Mouse (Mus musculus): ENCODE measurements around the gene Fbxo9. TPM values are rescaled to one million over a fixed set of nuclear protein-coding genes. Genes with fewer than 3 reads are reported as not detected.

The Fbxo9 gene
- polyA plus RNA-seq, 1 experiment from 2014 or later, result 53.7 TPM

DNA sequence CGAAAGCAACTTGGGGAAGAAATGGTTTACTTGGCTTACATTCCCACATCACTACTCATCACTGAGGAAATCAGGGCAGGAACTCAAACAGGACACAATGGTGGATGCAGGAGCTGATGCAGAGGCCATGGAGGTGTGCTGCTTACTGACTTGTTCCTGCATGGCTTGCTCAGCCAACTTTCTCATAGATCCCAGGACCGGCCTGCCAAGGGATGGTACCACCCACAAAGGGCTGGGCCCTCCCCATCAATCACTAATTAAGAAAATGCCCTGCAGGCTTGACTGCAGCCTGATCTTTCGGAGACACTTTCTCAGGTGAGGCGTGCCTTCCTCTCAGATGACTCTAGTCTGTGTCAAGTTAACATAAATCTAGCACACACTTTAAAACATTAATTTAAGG lies 2.0 kb downstream of the Fbxo9 start:
- Histone ChIP-seq H3K27me3 (no peaks in the 10 kb centered on the region), H3K4me1 (replicated peaks) (peaks cover 27% of the 10 kb centered on the region), H3K27ac (no peak overlapping the region), H3K4me3 (peak overlapping the region; percentile 7; the same call in 1 of the 2 replicates), H3K9ac (peak overlapping the region; percentile 46; the same call in 1 of the 2 replicates), H3K4me2 (peak overlapping the region; percentile 93; the same call in 1 of the 2 replicates), H3K36me3 (peaks cover 11% of the 10 kb centered on the region; the same call in 1 of the 2 replicates), H3K9me3 (no peaks in the 10 kb centered on the region)
- 84% methylated on average over 4 of the region's 4 CpGs for WGBS
- no peak for ATAC-seq (ENCODE audit: low FRiP score)

DNA sequence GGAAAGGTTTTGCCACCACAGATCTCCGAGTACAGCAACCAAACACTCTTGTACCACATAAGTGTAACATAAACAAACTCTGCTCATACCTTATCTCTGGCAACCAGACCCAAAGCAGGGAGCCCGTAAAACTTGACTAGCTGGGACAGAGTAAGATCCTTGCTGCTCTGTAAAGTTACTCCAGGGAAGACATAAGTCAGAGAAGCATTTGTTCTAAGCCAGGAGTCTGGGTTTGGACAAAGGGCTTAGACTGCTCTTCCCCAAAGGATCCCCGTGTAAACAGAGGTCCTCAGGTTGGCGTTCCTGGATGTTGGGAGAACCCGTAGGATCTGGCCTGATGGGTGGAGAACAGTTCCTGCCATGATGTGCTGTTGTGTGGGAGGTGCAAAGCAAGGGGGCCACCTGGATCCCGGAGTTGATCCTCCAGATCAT lies 3.3 kb downstream of the Fbxo9 start:
- no peaks in the 10 kb centered on the region for H3K9me3 ChIP-seq
- H3K27me3 ChIP-seq, result no peaks in the 10 kb centered on the region
- H3K27ac ChIP-seq, result no peak overlapping the region
- no peak overlapping the region for H3K4me2 ChIP-seq
- no peak for ATAC-seq (ENCODE audit: low FRiP score)
- no peak overlapping the region for H3K9ac ChIP-seq
- 89% methylated on average over 6 of the region's 6 CpGs for WGBS
- peaks cover 27% of the 10 kb centered on the region for H3K4me1 ChIP-seq (replicated peaks)
- no peak overlapping the region for H3K4me3 ChIP-seq
- peaks cover 20% of the 10 kb centered on the region for H3K36me3 ChIP-seq

DNA sequence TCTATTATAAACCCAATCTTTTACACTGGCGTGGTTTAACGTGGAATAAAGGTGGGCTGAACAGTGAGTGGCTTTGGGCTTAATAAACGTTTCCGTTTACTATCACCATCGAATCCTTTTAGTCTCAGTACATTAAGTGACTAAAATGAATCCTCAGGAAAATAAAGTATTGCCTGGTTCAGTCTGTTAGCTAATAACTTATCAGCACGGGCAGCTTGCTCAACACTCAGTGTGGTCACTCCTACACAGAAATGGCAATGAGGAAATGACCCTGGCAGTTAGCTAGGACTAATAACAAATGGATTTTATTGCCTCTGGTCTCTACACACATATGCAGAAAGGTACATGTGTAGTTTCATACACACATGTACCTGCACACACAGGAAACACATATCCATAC lies 3.9 kb downstream of the Fbxo9 start:
- H3K4me3 ChIP-seq, result no peak overlapping the region
- H3K36me3 ChIP-seq, result peaks cover 25% of the 10 kb centered on the region
- no peak overlapping the region for H3K4me2 ChIP-seq
- no peaks in the 10 kb centered on the region for H3K9me3 ChIP-seq
- H3K4me1 ChIP-seq (replicated peaks), result peaks cover 27% of the 10 kb centered on the region
- H3K27me3 ChIP-seq, result no peaks in the 10 kb centered on the region
- no peak overlapping the region for H3K27ac ChIP-seq
- WGBS, result 94% methylated on average over 6 of the region's 6 CpGs
- H3K9ac ChIP-seq, result no peak overlapping the region
- ATAC-seq (ENCODE audit: low FRiP score), result no peak

DNA sequence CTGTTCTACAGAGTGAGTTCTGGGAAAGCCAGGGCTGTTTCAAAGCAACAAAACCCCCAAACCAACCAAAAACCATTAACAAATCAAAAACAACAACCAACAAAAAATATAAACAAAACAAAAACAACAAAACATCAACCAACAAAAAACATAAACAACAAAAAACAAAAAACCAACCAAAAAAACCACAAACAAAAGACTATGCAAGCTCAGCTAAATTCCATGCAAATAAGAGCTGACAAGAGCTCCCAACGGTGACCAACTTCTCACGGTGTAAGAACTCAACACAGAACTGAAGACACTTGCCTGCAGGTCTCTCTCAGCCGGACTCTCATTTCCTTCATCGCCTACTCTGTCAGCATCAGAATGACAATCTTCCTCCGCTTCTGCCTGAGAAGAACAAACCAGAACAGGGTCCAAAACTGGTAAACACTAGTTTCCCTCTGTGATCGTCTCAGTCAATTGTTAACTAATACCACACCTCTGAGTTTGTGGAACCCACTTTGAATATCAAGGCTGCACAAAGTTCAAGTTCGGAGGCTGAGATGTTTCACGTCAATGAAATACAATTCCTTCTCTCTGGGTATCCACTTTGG lies 4.8 kb downstream of the Fbxo9 start:
- H3K4me3 ChIP-seq, result no peak overlapping the region
- no peak overlapping the region for H3K4me2 ChIP-seq
- H3K36me3 ChIP-seq, result peaks cover 30% of the 10 kb centered on the region
- H3K4me1 ChIP-seq (replicated peaks), result peaks cover 18% of the 10 kb centered on the region
- 89% methylated on average over 8 of the region's 8 CpGs for WGBS
- H3K9ac ChIP-seq, result no peak overlapping the region
- H3K27ac ChIP-seq, result no peak overlapping the region
- H3K9me3 ChIP-seq, result no peaks in the 10 kb centered on the region
- no peaks in the 10 kb centered on the region for H3K27me3 ChIP-seq
- ATAC-seq (ENCODE audit: low FRiP score), result no peak

DNA sequence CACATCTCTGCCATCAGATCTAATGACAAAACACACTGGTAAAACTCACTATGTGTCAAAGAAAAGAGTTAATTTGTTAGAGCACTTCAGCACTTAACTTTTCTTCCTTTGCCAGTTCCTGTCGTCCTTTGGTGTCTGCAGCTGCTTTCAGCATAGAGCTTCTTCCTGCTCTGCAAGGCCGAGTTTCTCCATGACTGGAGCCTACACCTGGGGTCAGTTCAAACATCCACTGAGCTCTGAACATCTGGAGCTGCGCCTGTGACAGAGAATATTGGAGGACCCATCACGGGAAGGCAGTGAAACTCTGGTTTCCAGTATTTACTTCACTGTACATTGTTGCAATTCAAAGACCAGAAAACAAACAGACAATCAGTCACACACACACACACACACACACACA lies 7.4 kb downstream of the Fbxo9 start:
- H3K27me3 ChIP-seq, result no peaks in the 10 kb centered on the region
- 71% methylated on average over 4 of the region's 4 CpGs for WGBS
- H3K4me2 ChIP-seq, result no peak overlapping the region
- H3K27ac ChIP-seq, result no peak overlapping the region
- no peak for ATAC-seq (ENCODE audit: low FRiP score)
- H3K9me3 ChIP-seq, result peaks cover 5% of the 10 kb centered on the region; the same call in 1 of the 2 replicates
- H3K4me3 ChIP-seq, result no peak overlapping the region
- no peak overlapping the region for H3K9ac ChIP-seq
- H3K36me3 ChIP-seq, result peaks cover 55% of the 10 kb centered on the region
- H3K4me1 ChIP-seq (replicated peaks), result 0 out of 2 replicates have a peak, but pooled peaks cover 3% of the 10 kb centered on the region

DNA sequence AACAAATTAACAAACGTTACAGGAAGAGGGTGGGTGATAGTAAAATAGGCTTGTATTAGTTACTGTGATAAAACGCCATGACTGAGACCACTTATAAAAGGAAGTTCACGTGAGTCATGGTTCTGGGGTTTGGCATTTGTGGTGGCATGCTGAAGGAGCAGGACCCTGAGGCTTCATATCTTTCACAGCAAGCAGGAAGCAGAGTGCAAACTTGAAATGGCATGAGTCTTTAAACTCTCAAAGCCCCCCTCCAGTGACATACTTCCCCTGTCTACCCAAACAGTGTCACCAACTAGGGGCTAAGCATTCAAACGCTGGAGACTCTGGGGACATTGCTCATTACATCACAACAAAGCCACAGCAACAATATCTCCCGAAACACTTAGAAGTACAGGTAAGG lies 7.9 kb downstream of the Fbxo9 start:
- Histone ChIP-seq H3K27me3 (no peaks in the 10 kb centered on the region), H3K9me3 (peaks cover 5% of the 10 kb centered on the region; the same call in 1 of the 2 replicates), H3K27ac (no peak overlapping the region), H3K9ac (no peak overlapping the region), H3K4me3 (no peak overlapping the region), H3K4me1 (replicated peaks) (0 out of 2 replicates have a peak, but pooled peaks cover 2% of the 10 kb centered on the region), H3K36me3 (peaks cover 58% of the 10 kb centered on the region), H3K4me2 (no peak overlapping the region)
- ATAC-seq (ENCODE audit: low FRiP score), result no peak
- 86% methylated on average over 5 of the region's 5 CpGs for WGBS

DNA sequence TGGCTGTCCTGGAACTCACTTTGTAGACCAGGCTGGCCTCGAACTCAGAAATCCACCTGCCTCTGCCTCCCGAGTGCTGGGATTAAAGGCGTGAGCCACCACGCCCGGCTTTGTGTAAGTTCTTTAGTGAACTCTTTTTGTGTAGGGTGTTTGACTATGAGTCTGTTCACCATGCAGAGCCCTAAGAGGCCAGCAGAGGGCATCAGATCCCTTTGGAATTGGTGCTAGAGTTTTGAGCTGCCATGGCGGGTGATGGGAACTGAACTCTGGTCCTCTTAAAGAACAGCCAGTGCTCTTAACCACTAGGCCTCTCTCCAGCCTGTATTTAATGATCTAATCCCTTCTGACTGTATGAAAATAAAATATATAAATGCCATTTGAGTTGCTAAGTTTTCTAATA lies 12.5 kb downstream of the Fbxo9 start:
- H3K27ac ChIP-seq, result no peak overlapping the region
- no peak overlapping the region for H3K4me3 ChIP-seq
- no peaks in the 10 kb centered on the region for H3K27me3 ChIP-seq
- H3K4me2 ChIP-seq, result no peak overlapping the region
- no peak overlapping the region for H3K9ac ChIP-seq
- H3K4me1 ChIP-seq (replicated peaks), result no peaks in the 10 kb centered on the region
- 98% methylated on average over 6 of the region's 6 CpGs for WGBS
- H3K9me3 ChIP-seq, result peaks cover 5% of the 10 kb centered on the region; the same call in 1 of the 2 replicates
- no peak for ATAC-seq (ENCODE audit: low FRiP score)
- H3K36me3 ChIP-seq, result peaks cover 69% of the 10 kb centered on the region

DNA sequence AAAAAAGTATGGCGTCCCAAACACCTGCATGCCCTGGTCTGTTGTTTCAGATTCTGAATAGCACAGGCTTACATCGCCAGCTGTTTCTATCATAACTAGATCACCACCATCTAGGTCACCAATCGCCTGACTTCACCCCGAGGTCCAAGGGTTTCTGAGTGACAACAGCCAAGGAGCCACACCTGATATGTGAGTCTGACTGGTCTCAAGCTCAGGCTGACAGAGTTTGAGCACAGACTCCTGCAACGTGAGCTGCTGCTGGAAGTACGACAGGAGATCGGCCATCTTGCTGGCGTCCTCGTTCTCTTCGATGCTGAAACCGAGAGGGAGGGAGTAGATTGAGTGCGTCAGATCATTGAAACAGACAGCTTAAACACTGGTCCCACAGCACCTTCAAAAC lies 13.2 kb downstream of the Fbxo9 start:
- no peaks in the 10 kb centered on the region for H3K27me3 ChIP-seq
- no peak for ATAC-seq (ENCODE audit: low FRiP score)
- H3K36me3 ChIP-seq, result peaks cover 67% of the 10 kb centered on the region
- no peak overlapping the region for H3K4me2 ChIP-seq
- H3K27ac ChIP-seq, result no peak overlapping the region
- peaks cover 5% of the 10 kb centered on the region; the same call in 1 of the 2 replicates for H3K9me3 ChIP-seq
- no peak overlapping the region for H3K4me3 ChIP-seq
- H3K9ac ChIP-seq, result no peak overlapping the region
- 94% methylated on average over 12 of the region's 12 CpGs for WGBS
- H3K4me1 ChIP-seq (replicated peaks), result no peaks in the 10 kb centered on the region

DNA sequence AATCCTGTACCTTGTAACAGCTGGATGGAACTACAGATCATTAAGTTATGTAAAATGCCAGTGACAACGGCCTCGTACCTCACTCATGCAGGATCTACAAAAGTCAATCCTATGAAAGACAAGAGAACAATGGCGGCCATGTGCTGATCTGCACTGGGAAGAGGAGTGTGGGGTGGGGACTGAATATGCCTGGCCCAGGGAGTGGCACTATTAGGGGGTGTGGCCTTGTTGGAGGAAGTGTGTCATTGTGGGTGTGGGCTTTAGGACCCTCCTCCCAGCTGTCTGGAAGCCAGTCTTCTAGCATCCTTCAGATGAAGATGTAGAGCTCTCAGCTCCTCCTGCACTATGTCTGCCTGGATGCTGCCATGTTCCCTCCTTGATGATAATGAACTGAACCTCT lies 18.3 kb downstream of the Fbxo9 start:
- Histone ChIP-seq H3K36me3 (peaks cover 59% of the 10 kb centered on the region), H3K9me3 (no peaks in the 10 kb centered on the region), H3K27me3 (no peaks in the 10 kb centered on the region), H3K4me2 (no peak overlapping the region), H3K27ac (no peak overlapping the region), H3K4me1 (replicated peaks) (no peaks in the 10 kb centered on the region), H3K9ac (no peak overlapping the region), H3K4me3 (no peak overlapping the region)
- ATAC-seq (ENCODE audit: low FRiP score), result no peak
- WGBS, result 85% methylated on average over 3 of the region's 3 CpGs

DNA sequence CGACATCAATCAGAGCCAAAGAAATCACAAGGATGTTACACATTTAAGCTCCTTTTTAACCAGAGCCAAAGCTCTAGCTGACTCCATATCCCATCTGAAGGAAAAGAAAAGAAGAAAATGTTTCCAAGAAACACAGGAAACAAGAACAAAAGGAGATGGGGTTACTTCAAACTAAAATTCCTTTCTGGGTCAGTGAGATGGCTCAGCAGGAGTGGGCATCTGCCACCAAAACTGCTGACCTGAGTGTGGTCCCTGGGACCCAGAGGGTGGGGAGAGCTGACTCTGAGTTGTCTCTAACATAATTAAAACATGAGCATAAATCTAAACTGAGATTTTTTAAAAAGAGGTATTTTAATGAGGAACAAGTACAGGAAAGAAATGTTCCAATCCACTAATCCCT lies 19.0 kb downstream of the Fbxo9 start:
- Histone ChIP-seq H3K9ac (no peak overlapping the region), H3K4me3 (no peak overlapping the region), H3K4me2 (no peak overlapping the region), H3K9me3 (no peaks in the 10 kb centered on the region), H3K36me3 (peaks cover 59% of the 10 kb centered on the region), H3K27me3 (no peaks in the 10 kb centered on the region), H3K4me1 (replicated peaks) (no peaks in the 10 kb centered on the region), H3K27ac (no peak overlapping the region)
- no peak for ATAC-seq (ENCODE audit: low FRiP score)
- 83% methylated on average over 1 of the region's 1 CpGs for WGBS

DNA sequence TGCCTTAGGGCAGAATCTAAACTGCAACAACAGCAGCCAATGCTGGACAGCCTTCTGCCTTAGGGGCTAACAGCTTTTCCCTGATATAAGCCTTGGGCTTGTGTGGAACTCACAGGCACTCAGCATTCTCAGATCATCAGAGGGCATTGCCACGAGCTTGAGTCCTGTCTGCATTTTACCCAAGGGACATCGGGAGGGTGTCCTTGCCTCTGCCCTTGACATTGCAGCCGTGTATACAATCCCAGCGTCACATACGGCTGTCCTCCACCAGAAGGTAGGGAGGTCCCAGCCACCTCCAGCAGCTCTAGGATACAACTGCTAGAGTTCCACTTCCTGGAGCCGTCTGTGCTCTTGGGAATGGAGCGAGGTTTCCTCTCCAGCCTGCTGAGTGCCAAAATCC lies 19.9 kb downstream of the Fbxo9 start:
- Histone ChIP-seq H3K9me3 (no peaks in the 10 kb centered on the region), H3K4me1 (replicated peaks) (no peaks in the 10 kb centered on the region), H3K4me2 (no peak overlapping the region), H3K4me3 (no peak overlapping the region), H3K9ac (no peak overlapping the region), H3K27me3 (no peaks in the 10 kb centered on the region), H3K36me3 (peaks cover 62% of the 10 kb centered on the region), H3K27ac (no peak overlapping the region)
- 89% methylated on average over 7 of the region's 7 CpGs for WGBS
- ATAC-seq (ENCODE audit: low FRiP score), result no peak

DNA sequence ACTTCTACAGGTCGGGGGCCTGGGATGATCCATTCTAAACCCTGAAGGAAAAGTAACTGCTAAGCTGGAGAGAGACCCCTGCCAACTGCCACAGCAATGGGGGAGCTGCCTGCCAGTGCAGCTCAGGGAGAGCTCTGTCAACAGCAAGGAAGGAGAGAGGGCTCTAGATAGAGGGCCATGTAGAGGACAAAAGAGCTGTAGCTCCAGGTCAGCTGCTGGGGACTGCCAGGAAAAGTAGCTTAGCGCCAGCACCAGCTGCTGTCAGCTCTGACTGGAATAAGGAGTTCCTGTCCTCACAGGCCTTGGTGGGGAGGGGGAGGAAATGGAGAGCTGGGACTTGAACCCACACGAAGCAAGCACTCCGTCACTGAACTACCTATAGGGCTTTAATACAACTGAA lies 20.3 kb downstream of the Fbxo9 start:
- H3K27me3 ChIP-seq, result no peaks in the 10 kb centered on the region
- no peaks in the 10 kb centered on the region for H3K4me1 ChIP-seq (replicated peaks)
- ATAC-seq (ENCODE audit: low FRiP score), result 0 out of 2 replicates have a peak, but pooled peaks have one; percentile 24
- H3K9me3 ChIP-seq, result no peaks in the 10 kb centered on the region
- H3K36me3 ChIP-seq, result peaks cover 67% of the 10 kb centered on the region
- 83% methylated on average over 4 of the region's 4 CpGs for WGBS
- H3K9ac ChIP-seq, result no peak overlapping the region
- no peak overlapping the region for H3K4me2 ChIP-seq
- no peak overlapping the region for H3K4me3 ChIP-seq
- H3K27ac ChIP-seq, result no peak overlapping the region

DNA sequence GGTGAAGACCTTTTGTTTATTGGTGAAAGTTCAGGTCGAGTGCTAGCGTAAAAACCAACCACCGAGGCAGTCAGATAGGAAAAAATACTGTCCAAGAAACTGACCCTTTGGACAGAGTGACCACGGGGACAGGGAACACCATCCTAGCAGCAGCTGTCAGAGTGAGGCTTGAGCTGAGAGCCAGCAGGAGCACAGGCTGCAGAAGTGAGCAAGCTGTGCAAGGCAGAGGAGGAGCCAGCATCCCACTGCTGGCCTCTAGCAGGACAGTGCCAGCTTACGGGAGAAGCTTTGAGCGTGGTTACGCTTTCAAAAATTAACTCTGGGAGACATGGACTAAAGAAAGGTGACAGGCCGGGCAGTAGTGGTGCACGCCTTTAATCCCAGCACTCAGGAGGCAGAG lies 21.1 kb downstream of the Fbxo9 start:
- no peak overlapping the region for H3K4me2 ChIP-seq
- H3K9ac ChIP-seq, result no peak overlapping the region
- H3K4me3 ChIP-seq, result no peak overlapping the region
- H3K27ac ChIP-seq, result no peak overlapping the region
- no peaks in the 10 kb centered on the region for H3K4me1 ChIP-seq (replicated peaks)
- H3K36me3 ChIP-seq, result peaks cover 65% of the 10 kb centered on the region
- no peaks in the 10 kb centered on the region for H3K27me3 ChIP-seq
- WGBS, result 89% methylated on average over 9 of the region's 9 CpGs
- no peaks in the 10 kb centered on the region for H3K9me3 ChIP-seq
- ATAC-seq (ENCODE audit: low FRiP score), result no peak

All from hindbrain, embryonic 13.5 days (tissue).